Mouse (Mus musculus) MEL (cell line): ENCODE data around the gene Fam193b. TPM values are rescaled to one million over a fixed set of nuclear protein-coding genes. Genes with fewer than 3 reads are reported as not detected.

Experiments
- DNase-seq: peaks from one replicate; pipeline ENCODE4 v3.0.0; 2011; ENCODE audit warnings: low read depth, low spot score
- H3K27ac ChIP-seq: 2 replicates; pipeline ENCODE4 v1.5.1; 2012; ENCODE audit warnings: low read depth, mild to moderate bottlenecking, control low read depth, low read length, moderate library complexity; ENCODE audit not compliant: control insufficient read depth
- H3K27me3 ChIP-seq, 2 experiments: fragments of 150-350 bp in 1 of 2; sonication (generic) in 1 of 2; 2 replicates each; pipeline ENCODE4 v1.6.1; 2012; ENCODE audit warnings: low read length in 2 of 2, mild to moderate bottlenecking in 2 of 2, improper control_type of control experiment in 1 of 2, moderate library complexity in 1 of 2; ENCODE audit not compliant: insufficient read depth in 2 of 2, control insufficient read depth in 1 of 2
- H3K36me3 ChIP-seq, 2 experiments: 2 replicates each; pipeline ENCODE4 v1.6.1; 2012 to 2014; ENCODE audit warnings: low read length in 2 of 2, improper control_type of control experiment in 1 of 2, inconsistent platforms in 1 of 2, mild to moderate bottlenecking in 1 of 2; ENCODE audit not compliant: insufficient read depth in 2 of 2, control insufficient read depth in 1 of 2
- H3K4me1 ChIP-seq, 2 experiments: fragments of 150-350 bp in 1 of 2; sonication (generic) in 1 of 2; 2 replicates each; pipeline ENCODE4 v1.6.1; 2012; ENCODE audit warnings: low read length in 2 of 2, improper control_type of control experiment in 1 of 2, mild to moderate bottlenecking in 1 of 2; ENCODE audit not compliant: insufficient read depth in 2 of 2, control insufficient read depth in 1 of 2
- H3K4me3 ChIP-seq, 2 experiments: fragments of 150-350 bp in 1 of 2; sonication (generic) in 1 of 2; 2 replicates each; pipeline ENCODE4 v1.5.1; 2012; ENCODE audit warnings: low read depth in 2 of 2, low read length in 2 of 2, mild to moderate bottlenecking in 2 of 2, moderate library complexity in 2 of 2, control low read depth in 1 of 2, improper control_type of control experiment in 1 of 2; ENCODE audit not compliant: control insufficient read depth in 1 of 2, insufficient read depth in 1 of 2
- H3K79me2 ChIP-seq: 2 replicates; pipeline ENCODE4 v1.6.1; 2012; ENCODE audit warnings: mild to moderate bottlenecking, low read length, moderate library complexity; ENCODE audit not compliant: control insufficient read depth, poor library complexity, insufficient read depth
- H3K9ac ChIP-seq: 2 replicates; pipeline ENCODE4 v1.6.1; 2012; ENCODE audit warnings: low read depth, mild to moderate bottlenecking, control low read depth, low read length, moderate library complexity; ENCODE audit not compliant: control insufficient read depth, poor library complexity, severe bottlenecking
- H3K9me3 ChIP-seq: fragments of 150-350 bp; sonication (generic); replicated peaks from 2 replicates; pipeline ENCODE4 v1.6.1; 2012; ENCODE audit warnings: mild to moderate bottlenecking, low read length, improper control_type of control experiment, moderate library complexity; ENCODE audit not compliant: insufficient read depth
- BHLHE40 ChIP-seq: IDR thresholded peaks from 2 replicates; pipeline ENCODE4 v1.6.1; 2012; ENCODE audit warnings: low read depth, mild to moderate bottlenecking, inconsistent platforms, low read length, improper control_type of control experiment, borderline replicate concordance
- E2F4 ChIP-seq: IDR thresholded peaks from 2 replicates; pipeline ENCODE4 v1.6.1; 2011; ENCODE audit warnings: low read depth, low read length, improper control_type of control experiment, borderline replicate concordance
- GABPA ChIP-seq: IDR thresholded peaks from 2 replicates; pipeline ENCODE4 v1.6.1; 2012; ENCODE audit warnings: low read depth, mild to moderate bottlenecking, inconsistent platforms, low read length, improper control_type of control experiment, moderate library complexity
- KAT2A ChIP-seq: conservative IDR thresholded peaks from 2 replicates; pipeline ENCODE4 v1.6.1; 2012; ENCODE audit warnings: low read depth, low read length, improper control_type of control experiment, inconsistent platforms
- MAFK ChIP-seq: IDR thresholded peaks from 2 replicates; pipeline ENCODE4 v1.6.1; 2011; ENCODE audit warnings: low read depth, mild to moderate bottlenecking, low read length, improper control_type of control experiment, borderline replicate concordance
- MAX ChIP-seq: IDR thresholded peaks from 2 replicates; pipeline ENCODE4 v1.6.1; 2011; ENCODE audit warnings: low read length, improper control_type of control experiment
- MEF2A ChIP-seq: IDR thresholded peaks from 2 replicates; pipeline ENCODE4 v1.6.1; 2014; ENCODE audit warnings: low read depth, mild to moderate bottlenecking, inconsistent platforms, low read length, improper control_type of control experiment; ENCODE audit not compliant: poor library complexity, insufficient replicate concordance, severe bottlenecking; ENCODE audit errors: extremely low read depth
- MYB ChIP-seq: IDR thresholded peaks from 2 replicates; pipeline ENCODE4 v1.6.1; 2011; ENCODE audit warnings: mild to moderate bottlenecking, low read depth, low read length, improper control_type of control experiment
- RCOR1 ChIP-seq: IDR thresholded peaks from 2 replicates; pipeline ENCODE4 v1.6.1; 2012; ENCODE audit warnings: low read depth, mild to moderate bottlenecking, inconsistent platforms, low read length, improper control_type of control experiment
- SIN3A ChIP-seq: IDR thresholded peaks from 2 replicates; pipeline ENCODE4 v1.6.1; 2012; ENCODE audit warnings: low read length, improper control_type of control experiment, inconsistent platforms
- SMC3 ChIP-seq: IDR thresholded peaks from 2 replicates; pipeline ENCODE4 v1.6.1; 2011; ENCODE audit warnings: low read depth, low read length, improper control_type of control experiment
- TAL1 ChIP-seq: IDR thresholded peaks from 2 replicates; pipeline ENCODE4 v1.6.1; 2012; ENCODE audit warnings: mild to moderate bottlenecking, inconsistent platforms, low read length, moderate library complexity, mixed read lengths
- USF2 ChIP-seq, 2 experiments: IDR thresholded peaks; 2 replicates each; pipeline ENCODE4 v1.6.1; 2011 to 2012; ENCODE audit warnings: improper control_type of control experiment in 2 of 2, low read length in 2 of 2, borderline replicate concordance in 1 of 2, inconsistent platforms in 1 of 2, low read depth in 1 of 2, mild to moderate bottlenecking in 1 of 2; ENCODE audit not compliant: insufficient read depth in 1 of 2
- ZKSCAN1 ChIP-seq: IDR thresholded peaks from 2 replicates; pipeline ENCODE4 v1.6.1; 2012; ENCODE audit warnings: low read depth, mild to moderate bottlenecking, inconsistent platforms, low read length, improper control_type of control experiment, moderate library complexity
- polyA plus RNA-seq, 2 experiments: library from polyadenylated mRNA; stranded (reverse) in 1 of 2; unstranded in 1 of 2; fragments of >175 nt in 1 of 2; fragments of >200 nt in 1 of 2; gene quantifications; 2 replicates each; pipeline versions ENCODE4 v1.2.1 to v1.2.4; 2012; ENCODE audit warnings: low replicate concordance in 2 of 2, low read depth in 1 of 2; ENCODE audit not compliant: insufficient read length in 2 of 2, insufficient read depth in 1 of 2, missing spikeins in 1 of 2
- total RNA-seq: library from RNA; depleted of rRNA; stranded (reverse); fragments of 300-350 nt; gene quantifications from 2 replicates; pipeline ENCODE4 v1.2.3, GENCODE M21; 2012; rRNA removed

Fam193b gene
- total and polyA plus RNA-seq, 3 experiments = 11.9 to 38.7 TPM; not detected in 1

GRCm38 (mm10) chr13:55494883-55495621, 75.9 kb downstream of the Fam193b start (continued):
- TF ChIP-seq MAFK = 0 out of 2 replicates have a peak, but pooled peaks have one; percentile 28
- TF ChIP-seq GABPA = no peak
- no peak for TF ChIP-seq KAT2A

- H3K27ac ChIP-seq = no peak overlapping the region
- no peak for DNase-seq
- no peaks in the 10 kb centered on the region; a peak in 1 of 4 replicates for H3K27me3 ChIP-seq
- H3K4me1 ChIP-seq = peaks cover 0 to 15% of the 10 kb centered on the region in 2 experiments; a peak in 2 of 4 replicates
- H3K9me3 ChIP-seq = no peaks in the 10 kb centered on the region
- no peaks in the 10 kb centered on the region for H3K79me2 ChIP-seq
- H3K9ac ChIP-seq = no peak overlapping the region
- no peak for TF ChIP-seq SIN3A
- TF ChIP-seq USF2 (IDR thresholded peaks at IDR 0.05; ENCODE audit: borderline replicate concordance in 1 of 2, insufficient read depth in 1 of 2, low read depth in 1 of 2, low read length in 2 of 2) = no peak
- TF ChIP-seq SMC3 = no peak
- no peak for TF ChIP-seq BHLHE40
- no peak for TF ChIP-seq MAX
- no peak for TF ChIP-seq ZKSCAN1
- TF ChIP-seq RCOR1 = no peak
- TF ChIP-seq TAL1 = no peak
- no peak for TF ChIP-seq MEF2A
- TF ChIP-seq MYB = no peak
- no peak for TF ChIP-seq E2F4
- TF ChIP-seq, all 39 proteins: peak for 0
- Histone ChIP-seq H3K4me3 (no peak overlapping the region), H3K36me3 (peaks cover 0 to 11% of the 10 kb centered on the region in 2 experiments; a peak in 2 of 4 replicates)
Observed at GRCm38 (mm10) chr13:55494257-55494656, 76.7 kb downstream of the Fam193b start.

Other genes with a start within 250 kb of the Fam193b start
- gene Rab24, start 249.2 kb downstream of the Fam193b start, total RNA-seq = 74.3 and 75.8 TPM in 2 replicates
- 10 to 100 TPM in 1 of 2 experiments, not detected in 1; 71.0 TPM for gene Rab24, start 249.2 kb downstream of the Fam193b start, polyA plus RNA-seq
- 3.9 and 4.7 TPM in 2 replicates for gene Mxd3, start 241.3 kb downstream of the Fam193b start, total RNA-seq
- 1 to 10 TPM in 1 of 2 experiments, not detected in 1; 9.3 TPM for gene Mxd3, start 241.3 kb downstream of the Fam193b start, polyA plus RNA-seq
- 132 and 145 TPM in 2 replicates for gene Lman2, start 208.3 kb downstream of the Fam193b start, total RNA-seq
- gene Lman2, start 208.3 kb downstream of the Fam193b start, polyA plus RNA-seq = 100 to 1,000 TPM in 1 of 2 experiments, 10 to 100 TPM in 1; 86.1 to 239 TPM
- 14.4 TPM in 2 replicates for gene Rgs14, start 201.4 kb downstream of the Fam193b start, total RNA-seq
- 10 to 100 TPM in 1 of 2 experiments, not detected in 1; 20.5 TPM for gene Rgs14, start 201.4 kb downstream of the Fam193b start, polyA plus RNA-seq
- gene Slc34a1, start 172.9 kb downstream of the Fam193b start, total RNA-seq = not detected in 2 replicates
- not detected for gene Slc34a1, start 172.9 kb downstream of the Fam193b start, polyA plus RNA-seq
- not detected in 2 replicates for gene Pfn3, start 155.9 kb downstream of the Fam193b start, total RNA-seq
- not detected for gene Pfn3, start 155.9 kb downstream of the Fam193b start, polyA plus RNA-seq
- gene F12, start 144.3 kb downstream of the Fam193b start, total RNA-seq = not detected in 2 replicates
- not detected for gene F12, start 144.3 kb downstream of the Fam193b start, polyA plus RNA-seq
- gene Grk6, start 126.0 kb downstream of the Fam193b start, total RNA-seq = 75.9 and 83.2 TPM in 2 replicates
- 10 to 100 TPM in 1 of 2 experiments, not detected in 1; 96.7 TPM for gene Grk6, start 126.0 kb downstream of the Fam193b start, polyA plus RNA-seq
- gene Prr7, start 106.9 kb downstream of the Fam193b start, total RNA-seq = 2.4 and 2.7 TPM in 2 replicates
- 1 to 10 TPM in 1 of 2 experiments, not detected in 1; 8.7 TPM for gene Prr7, start 106.9 kb downstream of the Fam193b start, polyA plus RNA-seq
- 0.04 and 0.10 TPM in 2 replicates for gene Dbn1, start 83.0 kb downstream of the Fam193b start, total RNA-seq
- gene Dbn1, start 83.0 kb downstream of the Fam193b start, polyA plus RNA-seq = under 1 TPM in 1 of 2 experiments, not detected in 1; 0.53 TPM
- 12.3 and 15.7 TPM in 2 replicates for gene Pdlim7, start 57.4 kb downstream of the Fam193b start, total RNA-seq
- 10 to 100 TPM in 1 of 2 experiments, not detected in 1; 40.6 TPM for gene Pdlim7, start 57.4 kb downstream of the Fam193b start, polyA plus RNA-seq
- 1.4 and 1.6 TPM in 2 replicates for gene Dok3, start 41.8 kb downstream of the Fam193b start, total RNA-seq
- gene Dok3, start 41.8 kb downstream of the Fam193b start, polyA plus RNA-seq = 1 to 10 TPM in 1 of 2 experiments, not detected in 1; 4.3 TPM
- 58.5 and 61.6 TPM in 2 replicates for gene Ddx41, start 34.5 kb downstream of the Fam193b start, total RNA-seq
- 10 to 100 TPM in 1 of 2 experiments, not detected in 1; 88.8 TPM for gene Ddx41, start 34.5 kb downstream of the Fam193b start, polyA plus RNA-seq
- 185 and 222 TPM in 2 replicates for gene Tmed9, start 2.6 kb upstream of the Fam193b start, total RNA-seq
- 100 to 1,000 TPM in 1 of 2 experiments, not detected in 1; 218 TPM for gene Tmed9, start 2.6 kb upstream of the Fam193b start, polyA plus RNA-seq
- gene B4galt7, start 28.8 kb upstream of the Fam193b start, total RNA-seq = 15.0 and 18.0 TPM in 2 replicates
- gene B4galt7, start 28.8 kb upstream of the Fam193b start, polyA plus RNA-seq = 10 to 100 TPM in 1 of 2 experiments, not detected in 1; 19.9 TPM
- 33.5 and 42.5 TPM in 2 replicates for gene Caml, start 51.9 kb upstream of the Fam193b start, total RNA-seq
- 10 to 100 TPM in 1 of 2 experiments, not detected in 1; 47.1 TPM for gene Caml, start 51.9 kb upstream of the Fam193b start, polyA plus RNA-seq
- gene Ddx46, start 63.9 kb upstream of the Fam193b start, total RNA-seq = 52.8 and 58.3 TPM in 2 replicates
- gene Ddx46, start 63.9 kb upstream of the Fam193b start, polyA plus RNA-seq = 100 to 1,000 TPM in 1 of 2 experiments, 10 to 100 TPM in 1; 89.5 to 122 TPM
- 16.2 and 20.4 TPM in 2 replicates for gene B230219D22Rik, start 122.0 kb upstream of the Fam193b start, total RNA-seq
- 100 to 1,000 TPM in 1 of 2 experiments, 10 to 100 TPM in 1; 30.0 to 145 TPM for gene B230219D22Rik, start 122.0 kb upstream of the Fam193b start, polyA plus RNA-seq
- 37.5 and 43.0 TPM in 2 replicates for gene Txndc15, start 143.5 kb upstream of the Fam193b start, total RNA-seq
- 10 to 100 TPM in 1 of 2 experiments, not detected in 1; 31.5 TPM for gene Txndc15, start 143.5 kb upstream of the Fam193b start, polyA plus RNA-seq
- gene Pcbd2, start 156.2 kb upstream of the Fam193b start, total RNA-seq = 24.6 and 32.0 TPM in 2 replicates
- gene Pcbd2, start 156.2 kb upstream of the Fam193b start, polyA plus RNA-seq = 10 to 100 TPM in 1 of 2 experiments, not detected in 1; 69.4 TPM
- gene Catsper3, start 213.4 kb upstream of the Fam193b start, total RNA-seq = not detected in 2 replicates
- gene Catsper3, start 213.4 kb upstream of the Fam193b start, polyA plus RNA-seq = not detected